Mouse (Mus musculus): Measurements from ENCODE around the gene Gtsf1l.

DNA sequence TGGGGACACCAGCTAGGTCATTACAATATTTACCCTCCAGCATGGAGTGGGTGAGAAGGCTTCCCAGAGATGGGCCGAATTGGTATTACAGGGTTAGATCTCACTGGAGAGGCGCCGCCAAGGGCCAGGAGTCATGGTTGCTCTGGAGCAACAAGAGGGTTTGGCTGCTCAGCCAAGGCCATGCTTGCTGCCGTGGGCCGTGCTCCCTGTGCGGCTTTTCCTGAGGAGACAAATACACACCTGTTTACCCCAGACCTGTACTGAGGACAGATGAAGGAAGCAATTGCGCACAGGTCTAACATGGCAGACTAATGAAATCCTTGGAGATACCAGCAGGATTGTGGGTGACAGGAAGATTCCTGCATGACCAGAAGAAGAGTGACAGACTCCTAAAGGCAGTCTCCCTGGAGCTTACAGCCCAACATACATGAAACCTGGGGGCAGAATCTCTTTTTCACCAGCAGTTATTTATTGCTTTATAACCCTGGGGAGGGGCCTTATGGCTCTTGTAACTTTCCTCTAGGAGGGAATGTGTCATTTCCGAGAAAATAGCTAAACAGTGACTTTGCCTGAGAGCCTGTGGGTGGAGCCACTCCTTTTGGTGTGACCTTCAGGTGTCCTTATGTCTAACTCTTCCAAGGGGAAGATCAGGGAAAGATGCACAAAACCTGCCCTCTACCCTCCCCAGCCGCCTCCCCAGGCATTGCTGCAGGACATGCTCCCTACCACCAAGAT lies 14.5 kb downstream of the Gtsf1l start:
- TF ChIP-seq CTCF (IDR thresholded peaks at IDR 0.05; ENCODE audit: borderline replicate concordance, control insufficient read depth, extremely low read depth, insufficient read depth, low read length, poor library complexity) (no peak), POLR2A (IDR thresholded peaks at IDR 0.05; ENCODE audit: control insufficient read depth, extremely low read depth, insufficient read depth, low read length, poor library complexity) (no peak)

All from thymus, adult 2 months (tissue).